Mouse (Mus musculus): ENCODE results near the gene Atp2a3. TPM values are rescaled to one million over a fixed set of nuclear protein-coding genes. Genes with fewer than 3 reads are reported as not detected.

Atp2a3 gene
- polyA plus RNA-seq, 1 experiment, result 2.6 TPM

DNA sequence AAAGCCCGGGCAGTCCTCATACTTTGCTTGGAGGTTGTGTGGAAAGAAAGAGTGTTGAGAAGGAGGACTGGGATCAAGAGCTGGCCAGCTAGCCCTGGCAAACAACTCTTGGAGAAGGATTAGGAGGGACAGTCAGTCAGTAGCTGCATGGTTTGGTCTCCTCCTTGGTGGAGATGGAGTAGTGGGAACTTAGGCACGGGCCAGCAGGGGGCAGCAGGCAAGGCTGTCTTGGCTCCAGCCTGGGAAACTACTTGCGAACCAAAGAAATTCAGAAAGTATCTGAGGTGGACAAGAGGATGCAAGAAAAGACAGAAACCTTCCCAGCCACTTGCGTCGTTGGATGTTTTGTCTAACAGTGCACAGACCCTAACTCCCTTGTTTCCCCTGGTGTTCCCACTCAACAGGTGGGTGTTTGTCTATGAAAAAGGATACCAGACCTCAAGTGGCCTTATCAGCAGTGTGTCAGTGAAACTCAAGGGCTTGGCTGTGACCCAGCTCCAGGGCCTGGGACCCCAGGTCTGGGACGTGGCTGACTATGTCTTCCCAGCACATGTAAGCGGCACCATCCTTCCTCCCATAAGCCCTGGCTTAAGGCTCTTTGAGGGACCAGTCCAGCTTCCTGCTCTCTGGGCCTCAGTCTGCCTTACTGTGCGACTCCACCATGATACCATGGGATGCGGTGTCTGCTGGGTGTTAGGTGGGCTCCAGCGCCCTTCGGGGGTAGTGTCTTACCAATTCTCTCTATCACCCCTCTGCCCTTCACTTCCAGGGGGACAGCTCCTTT, 46.9 kb downstream of the Atp2a3 start:
- Histone ChIP-seq H3K27ac (replicated peaks; ENCODE audit: low read depth, low read length) (no peak overlapping the region), H3K4me3 (ENCODE audit: insufficient read depth, low read depth, low read length) (no peak overlapping the region), H3K4me1 (ENCODE audit: control insufficient read depth, insufficient read depth, insufficient read length, low read length) (no peaks in the 10 kb centered on the region)

GRCm38 (mm10) chr11:73008826-73009225, 47.9 kb downstream of the Atp2a3 start:
- Histone ChIP-seq H3K4me3 (ENCODE audit: insufficient read depth, low read depth, low read length) (no peak overlapping the region), H3K27ac (replicated peaks; ENCODE audit: low read depth, low read length) (no peak overlapping the region), H3K4me1 (ENCODE audit: control insufficient read depth, insufficient read depth, insufficient read length, low read length) (peaks cover 2% of the 10 kb centered on the region; the same call in 1 of the 2 replicates)

- H3K4me3 ChIP-seq (ENCODE audit: insufficient read depth, low read depth, low read length), result no peak overlapping the region
- no peak overlapping the region for H3K27ac ChIP-seq (replicated peaks; ENCODE audit: low read depth, low read length)
- H3K4me1 ChIP-seq (ENCODE audit: control insufficient read depth, insufficient read depth, insufficient read length, low read length), result peaks cover 6% of the 10 kb centered on the region
Measured at GRCm38 (mm10) chr11:73009531-73010274, 48.7 kb downstream of the Atp2a3 start.

GRCm38 (mm10) chr11:73013981-73014380, 53.0 kb downstream of the Atp2a3 start:
- H3K27ac ChIP-seq (replicated peaks; ENCODE audit: low read depth, low read length), result no peak overlapping the region
- H3K4me1 ChIP-seq (ENCODE audit: control insufficient read depth, insufficient read depth, insufficient read length, low read length), result peaks cover 12% of the 10 kb centered on the region
- H3K4me3 ChIP-seq (ENCODE audit: insufficient read depth, low read depth, low read length), result no peak overlapping the region

GRCm38 (mm10) chr11:73014831-73015344, 53.9 kb downstream of the Atp2a3 start:
- Histone ChIP-seq H3K4me3 (ENCODE audit: insufficient read depth, low read depth, low read length) (no peak overlapping the region), H3K4me1 (ENCODE audit: control insufficient read depth, insufficient read depth, insufficient read length, low read length) (peaks cover 12% of the 10 kb centered on the region), H3K27ac (replicated peaks; ENCODE audit: low read depth, low read length) (no peak overlapping the region)

- Histone ChIP-seq H3K4me1 (ENCODE audit: control insufficient read depth, insufficient read depth, insufficient read length, low read length) (peaks cover 12% of the 10 kb centered on the region), H3K27ac (replicated peaks; ENCODE audit: low read depth, low read length) (no peak overlapping the region), H3K4me3 (ENCODE audit: insufficient read depth, low read depth, low read length) (no peak overlapping the region)
Measured at GRCm38 (mm10) chr11:73015391-73016102, 54.6 kb downstream of the Atp2a3 start.

- Histone ChIP-seq H3K27ac (replicated peaks; ENCODE audit: low read depth, low read length) (no peak overlapping the region), H3K4me1 (ENCODE audit: control insufficient read depth, insufficient read depth, insufficient read length, low read length) (peaks cover 12% of the 10 kb centered on the region), H3K4me3 (ENCODE audit: insufficient read depth, low read depth, low read length) (no peak overlapping the region)
Measured at GRCm38 (mm10) chr11:73016103-73016420, 55.1 kb downstream of the Atp2a3 start.

DNA sequence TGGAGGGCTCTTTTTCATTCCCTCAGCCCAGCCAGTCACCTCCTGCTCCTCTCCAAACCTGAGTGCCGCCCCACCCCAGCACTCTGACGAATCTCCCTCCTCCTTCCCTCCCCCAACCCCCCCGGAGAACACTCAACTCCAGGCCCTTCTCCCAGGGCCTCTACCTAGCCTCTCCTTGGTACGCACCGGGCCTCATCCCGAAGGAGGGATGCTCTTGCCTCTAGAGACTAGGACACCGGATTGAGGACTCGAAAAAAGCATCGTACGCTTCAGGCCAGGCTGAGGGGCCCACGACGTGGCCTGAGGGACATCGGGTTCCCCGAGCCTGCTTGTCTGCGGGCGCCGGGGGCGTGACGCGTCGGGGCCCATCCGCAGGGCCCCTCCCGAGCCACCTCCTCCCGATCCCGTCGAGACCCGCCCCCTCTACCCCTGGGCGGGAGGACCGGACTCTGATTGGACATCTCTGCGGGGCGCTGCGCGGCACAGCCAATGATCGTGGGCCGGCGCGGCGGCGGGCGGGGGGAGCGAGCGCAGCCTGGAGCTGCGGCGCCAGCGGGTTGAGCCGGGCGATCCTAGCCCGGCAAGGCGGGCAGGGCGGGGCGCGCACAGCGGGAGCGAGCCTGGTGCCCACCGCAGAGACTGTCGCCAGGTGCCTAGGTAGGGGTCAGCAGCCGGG, 57.6 kb downstream of the Atp2a3 start, which contains the start of gene Camkk1:
Gene Camkk1 (plus strand): TSS at position 538 of the 676 bp plus-strand sequence.
- Histone ChIP-seq H3K27ac (replicated peaks; ENCODE audit: low read depth, low read length) (no peak within 1 kb of the TSS), H3K4me1 (ENCODE audit: control insufficient read depth, insufficient read depth, insufficient read length, low read length) (peaks cover 12% of the 10 kb centered on the region), H3K4me3 (ENCODE audit: insufficient read depth, low read depth, low read length) (peak within 1 kb of the TSS; percentile 62)

GRCm38 (mm10) chr11:73019147-73019795, 58.3 kb downstream of the Atp2a3 start:
- peak overlapping the region; percentile 62 for H3K4me3 ChIP-seq (ENCODE audit: insufficient read depth, low read depth, low read length)
- no peak overlapping the region for H3K27ac ChIP-seq (replicated peaks; ENCODE audit: low read depth, low read length)
- peaks cover 8% of the 10 kb centered on the region for H3K4me1 ChIP-seq (ENCODE audit: control insufficient read depth, insufficient read depth, insufficient read length, low read length)

- H3K4me1 ChIP-seq (ENCODE audit: control insufficient read depth, insufficient read depth, insufficient read length, low read length), result peaks cover 5% of the 10 kb centered on the region; the same call in 1 of the 2 replicates
- H3K4me3 ChIP-seq (ENCODE audit: insufficient read depth, low read depth, low read length), result no peak overlapping the region
- H3K27ac ChIP-seq (replicated peaks; ENCODE audit: low read depth, low read length), result no peak overlapping the region
Measured at GRCm38 (mm10) chr11:73020953-73021800, 60.2 kb downstream of the Atp2a3 start.

DNA sequence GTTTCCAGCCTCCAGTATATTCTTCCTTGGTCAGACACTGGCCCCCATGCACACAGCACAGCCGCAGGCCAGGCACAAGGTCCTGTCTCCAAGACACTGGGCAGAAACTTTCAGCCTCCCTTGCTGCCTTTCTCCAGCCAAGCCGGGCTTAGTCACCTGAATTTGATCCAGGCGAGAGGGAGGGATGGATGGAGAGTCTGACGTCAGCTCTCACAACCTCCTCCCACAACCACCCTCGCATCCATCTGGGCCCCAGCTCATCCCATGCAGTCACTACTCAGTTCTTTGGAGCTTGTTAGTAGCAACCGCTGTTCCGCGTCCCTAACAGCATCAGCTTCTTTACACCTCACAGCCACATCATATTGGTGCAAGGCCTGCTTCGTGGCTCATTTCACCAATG, 62.1 kb downstream of the Atp2a3 start:
- Histone ChIP-seq H3K27ac (replicated peaks; ENCODE audit: low read depth, low read length) (no peak overlapping the region), H3K4me3 (ENCODE audit: insufficient read depth, low read depth, low read length) (no peak overlapping the region), H3K4me1 (ENCODE audit: control insufficient read depth, insufficient read depth, insufficient read length, low read length) (peaks cover 5% of the 10 kb centered on the region; the same call in 1 of the 2 replicates)

DNA sequence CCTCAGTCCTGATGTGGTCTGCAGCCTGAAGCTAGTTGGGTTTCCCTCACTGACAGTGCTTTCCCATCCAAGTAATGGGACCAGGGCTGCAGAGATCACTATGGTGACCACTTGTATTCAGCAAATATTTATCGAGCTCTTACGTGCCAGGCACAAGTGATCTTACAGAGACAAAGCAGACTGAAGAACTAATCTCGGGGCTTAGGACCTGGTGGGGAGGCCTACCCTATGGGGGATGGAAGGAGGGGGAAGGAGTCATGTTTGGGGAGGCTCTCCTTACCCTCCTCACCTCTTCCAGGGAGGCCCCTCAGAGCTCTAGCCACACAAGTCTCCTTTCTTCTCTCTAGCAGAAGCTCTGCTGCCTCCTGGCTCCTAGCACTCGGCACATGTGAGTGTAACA, 62.9 kb downstream of the Atp2a3 start:
- no peak overlapping the region for H3K27ac ChIP-seq (replicated peaks; ENCODE audit: low read depth, low read length)

DNA sequence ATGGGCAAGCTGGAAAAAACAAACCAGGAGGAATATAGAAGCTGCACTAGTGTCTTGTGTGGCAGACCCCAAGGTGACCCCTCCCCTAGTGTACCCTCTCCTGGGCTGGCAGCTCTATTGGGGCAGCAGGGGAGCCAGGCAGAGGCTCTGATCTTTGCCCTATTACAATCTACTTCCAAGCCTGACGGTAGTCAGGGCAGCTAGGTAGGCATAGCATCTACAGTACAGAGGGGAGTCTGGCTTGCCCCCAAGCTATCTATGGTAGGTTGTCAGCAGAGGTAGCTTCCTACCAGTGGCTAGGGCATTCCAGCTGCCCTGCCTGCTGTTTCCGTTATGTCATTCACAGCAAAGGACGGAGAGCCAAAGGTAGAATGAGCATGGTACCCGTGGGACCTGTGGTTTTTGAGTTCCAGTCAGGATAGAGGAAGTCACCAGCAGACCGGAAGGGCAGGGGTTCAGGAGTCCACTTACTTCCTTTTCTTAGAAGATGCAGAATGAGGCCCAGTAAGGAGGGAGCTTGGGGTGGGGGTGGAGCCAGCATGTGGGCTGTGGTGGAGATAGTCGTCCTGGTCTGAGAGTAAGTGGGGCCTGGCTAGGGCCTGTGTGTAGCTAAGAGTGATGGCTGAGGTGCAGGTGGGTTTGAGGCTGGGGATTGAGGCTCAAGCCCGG, 63.4 kb downstream of the Atp2a3 start:
- Histone ChIP-seq H3K4me3 (ENCODE audit: insufficient read depth, low read depth, low read length) (no peak overlapping the region), H3K27ac (replicated peaks; ENCODE audit: low read depth, low read length) (no peak overlapping the region), H3K4me1 (ENCODE audit: control insufficient read depth, insufficient read depth, insufficient read length, low read length) (peaks cover 5% of the 10 kb centered on the region; the same call in 1 of the 2 replicates)

More for the DNA sequence above, 62.9 kb downstream of the Atp2a3 start:
- Histone ChIP-seq H3K4me3 (ENCODE audit: insufficient read depth, low read depth, low read length) (no peak overlapping the region), H3K4me1 (ENCODE audit: control insufficient read depth, insufficient read depth, insufficient read length, low read length) (peaks cover 5% of the 10 kb centered on the region; the same call in 1 of the 2 replicates)

Data from brown adipose tissue, adult 24 weeks (tissue).